Mouse (Mus musculus): ENCODE measurements at regions not wholly inside any gene's neighbourhood (a gene's known extent, or its start where the extent isn't known, plus 50 kb on each side); places are given as distances from the start of the nearest gene placed in this dataset.

- TF ChIP-seq POLR2A (IDR thresholded peaks at IDR 0.05; ENCODE audit: borderline replicate concordance, extremely low read depth, low read depth, low read length) = no peak
- no peak for TF ChIP-seq CTCF (IDR thresholded peaks at IDR 0.05; ENCODE audit: insufficient read depth, low read length)
These were observed 158.9 kb upstream of the Id4 start for GRCm38 (mm10) chr13:48102156-48102555.
